In genomic region chr10:130444776-130445175, GRCm38 (mm10) we compare ENCODE assay signal across 24 mouse cellular contexts. TPM values are rescaled to one million over a fixed set of nuclear protein-coding genes. Genes with fewer than 3 reads are reported as not detected.
DNase-seq lines count a peak whose midpoint lies in the region; ATAC-seq and TF ChIP-seq lines count a peak whose summit lies in the region.
"Had no signal": no experiment of that assay in that cellular context is flagged by ENCODE, and none has a peak within 500 bp of the region (broad histone marks: within the 10 kb centered on the region; RNA-seq: fewer than 3 reads in every experiment).

No protein-coding gene starts in this region.

- H3K36me3 ChIP-seq in forebrain, embryonic 11.5 days (ENCODE audit: control insufficient read depth, insufficient read depth, low read length) = no peaks in the 10 kb centered on the region
- H3K36me3 ChIP-seq in forebrain, embryonic 12.5 days (replicated peaks) = no peaks in the 10 kb centered on the region
- no peaks in the 10 kb centered on the region for H3K36me3 ChIP-seq in limb, embryonic 11.5 days (ENCODE audit: control insufficient read depth, insufficient read depth, low read length)
- no peaks in the 10 kb centered on the region for H3K36me3 ChIP-seq in limb, embryonic 10.5 days
- no peaks in the 10 kb centered on the region for H3K36me3 ChIP-seq in E14TG2a.4 (ENCODE audit: insufficient read depth, low read length)
- no peaks in the 10 kb centered on the region for H3K36me3 ChIP-seq in liver, embryonic 11.5 days (ENCODE audit: control insufficient read depth, insufficient read depth, low read length)
- H3K36me3 ChIP-seq: forebrain, embryonic 10.5 days; G1E had no signal

- H3K4me2 ChIP-seq in forebrain, embryonic 11.5 days (ENCODE audit: low read depth, low read length, severe bottlenecking) = no peak overlapping the region
- H3K4me2 ChIP-seq in forebrain, embryonic 12.5 days = no peak overlapping the region
- H3K4me2 ChIP-seq in limb, embryonic 11.5 days (ENCODE audit: low read depth, severe bottlenecking) = no peak overlapping the region
- no peak overlapping the region for H3K4me2 ChIP-seq in liver, embryonic 11.5 days

- no peaks in the 10 kb centered on the region for H3K4me1 ChIP-seq in forebrain, embryonic 11.5 days (replicated peaks; ENCODE audit: control insufficient read depth, insufficient read depth, low read length)
- no peaks in the 10 kb centered on the region for H3K4me1 ChIP-seq in forebrain, embryonic 12.5 days
- H3K4me1 ChIP-seq in limb, embryonic 11.5 days (ENCODE audit: control insufficient read depth, insufficient read depth, low read length) = no peaks in the 10 kb centered on the region
- no peaks in the 10 kb centered on the region for H3K4me1 ChIP-seq in limb, embryonic 10.5 days
- no peaks in the 10 kb centered on the region for H3K4me1 ChIP-seq in E14TG2a.4 (replicated peaks; ENCODE audit: low read depth, low read length)
- H3K4me1 ChIP-seq in liver, embryonic 11.5 days (replicated peaks; ENCODE audit: control insufficient read depth, insufficient read depth, low read length) = no peaks in the 10 kb centered on the region
- H3K4me1 ChIP-seq: forebrain, embryonic 10.5 days had no signal

- no peak overlapping the region for H3K9ac ChIP-seq in forebrain, embryonic 11.5 days (ENCODE audit: low read length)
- no peak overlapping the region for H3K9ac ChIP-seq in forebrain, embryonic 12.5 days
- no peak overlapping the region for H3K9ac ChIP-seq in limb, embryonic 11.5 days (ENCODE audit: low read length)
- H3K9ac ChIP-seq in liver, embryonic 11.5 days (ENCODE audit: low read depth, low read length) = no peak overlapping the region
- H3K9ac ChIP-seq: liver, embryonic 14.5 days had no signal

- H3K27me3 ChIP-seq in forebrain, embryonic 11.5 days (ENCODE audit: control insufficient read depth, insufficient read depth, low read length) = no peaks in the 10 kb centered on the region
- H3K27me3 ChIP-seq in forebrain, embryonic 12.5 days = no peaks in the 10 kb centered on the region
- H3K27me3 ChIP-seq in limb, embryonic 11.5 days (ENCODE audit: control insufficient read depth, insufficient read depth, low read length) = no peaks in the 10 kb centered on the region
- no peaks in the 10 kb centered on the region for H3K27me3 ChIP-seq in limb, embryonic 10.5 days (ENCODE audit: low read depth, poor library complexity, severe bottlenecking)
- H3K27me3 ChIP-seq in E14TG2a.4 (ENCODE audit: insufficient read depth, low read length) = no peaks in the 10 kb centered on the region; the same call in 1 of the 2 replicates
- H3K27me3 ChIP-seq in liver, embryonic 11.5 days (replicated peaks; ENCODE audit: control insufficient read depth, insufficient read depth, low read length) = no peaks in the 10 kb centered on the region

- WGBS in forebrain, embryonic 11.5 days = 93% methylated on average over 21 of the region's 21 CpGs
- 91% methylated on average over 21 of the region's 21 CpGs for WGBS in forebrain, embryonic 12.5 days
- 89% methylated on average over 21 of the region's 21 CpGs for WGBS in limb, embryonic 11.5 days
- 90% methylated on average over 21 of the region's 21 CpGs for WGBS in limb, embryonic 10.5 days
- 82% methylated on average over 21 of the region's 21 CpGs for WGBS in liver, embryonic 11.5 days

- no peak for DNase-seq in forebrain, embryonic 11.5 days (ENCODE audit: low spot score)
- DNase-seq in limb, embryonic 11.5 days (ENCODE audit: low spot score) = no peak
- no peak for DNase-seq in limb, embryonic 10.5 days (ENCODE audit: low spot score)
- no peak for DNase-seq in liver, embryonic 11.5 days (ENCODE audit: low spot score)
- DNase-seq in embryo, embryonic 11 days = no peak
- DNase-seq: B cell, adult 2 months; cerebellum, adult 11-12 months; gastrocnemius, postnatal 25 days; heart, postnatal 10 days; kidney, adult 18-20 months; right cerebral cortex, postnatal 4 days had no signal

- H3K4me3 ChIP-seq in forebrain, embryonic 11.5 days (ENCODE audit: low read depth, low read length) = no peak overlapping the region
- no peak overlapping the region for H3K4me3 ChIP-seq in forebrain, embryonic 12.5 days (replicated peaks)
- H3K4me3 ChIP-seq in limb, embryonic 11.5 days (ENCODE audit: low read depth, low read length) = no peak overlapping the region
- no peak overlapping the region for H3K4me3 ChIP-seq in limb, embryonic 10.5 days
- H3K4me3 ChIP-seq in E14TG2a.4 (replicated peaks; ENCODE audit: low read length) = peak overlapping the region; percentile 65
- H3K4me3 ChIP-seq in liver, embryonic 11.5 days (ENCODE audit: low read depth, low read length) = no peak overlapping the region
- H3K4me3 ChIP-seq: forebrain, embryonic 10.5 days had no signal

- no peak overlapping the region for H3K27ac ChIP-seq in forebrain, embryonic 11.5 days (ENCODE audit: low read depth, low read length)
- H3K27ac ChIP-seq in forebrain, embryonic 12.5 days = no peak overlapping the region
- no peak overlapping the region for H3K27ac ChIP-seq in limb, embryonic 11.5 days (replicated peaks; ENCODE audit: low read depth, low read length)
- no peak overlapping the region for H3K27ac ChIP-seq in limb, embryonic 10.5 days
- H3K27ac ChIP-seq in liver, embryonic 11.5 days (ENCODE audit: low read depth, low read length) = no peak overlapping the region
- H3K27ac ChIP-seq: forebrain, embryonic 10.5 days; liver, embryonic 14.5 days had no signal

- TF ChIP-seq CTCF in E14TG2a.4 (conservative IDR thresholded peaks at IDR 0.05; ENCODE audit: low read length) = no peak

- ATAC-seq in forebrain, embryonic 11.5 days (replicated peaks; ENCODE audit: low FRiP score) = peak; percentile 67
- ATAC-seq in forebrain, embryonic 12.5 days (ENCODE audit: low FRiP score) = no peak
- ATAC-seq in limb, embryonic 11.5 days (ENCODE audit: insufficient number of reproducible peaks, low FRiP score, low TSS enrichment, low read depth) = 0 out of 2 replicates have a peak, but pooled peaks have one; percentile 28
- peak; percentile 31; the same call in 1 of the 2 replicates for ATAC-seq in liver, embryonic 11.5 days (replicated peaks; ENCODE audit: low FRiP score)
- no peak; the same call in 1 of the 2 replicates for ATAC-seq in erythroblast, adult 5-6 weeks (replicated peaks; ENCODE audit: low FRiP score, poor library complexity, severe bottlenecking)
- ATAC-seq: hindbrain, embryonic 16.5 days; lung, postnatal 0 days had no signal

- H3K9me3 ChIP-seq in forebrain, embryonic 11.5 days (ENCODE audit: control insufficient read depth, low read length) = no peaks in the 10 kb centered on the region
- H3K9me3 ChIP-seq in forebrain, embryonic 12.5 days = no peaks in the 10 kb centered on the region
- no peaks in the 10 kb centered on the region for H3K9me3 ChIP-seq in limb, embryonic 11.5 days (ENCODE audit: control insufficient read depth, low read length)
- H3K9me3 ChIP-seq in limb, embryonic 10.5 days (replicated peaks) = no peaks in the 10 kb centered on the region
- peaks cover 4% of the 10 kb centered on the region; the same call in 1 of the 2 replicates for H3K9me3 ChIP-seq in E14TG2a.4 (ENCODE audit: low read length)
- no peaks in the 10 kb centered on the region for H3K9me3 ChIP-seq in liver, embryonic 11.5 days (ENCODE audit: control insufficient read depth, low read length)
- H3K9me3 ChIP-seq: forebrain, embryonic 10.5 days had no signal

RNA-seq across cellular contexts. Expression of gene Vmn2r86, which starts 11.1 kb away (rescaled TPM):
- 0.03 TPM in 1 of 2 replicates, not detected in the other for polyA plus RNA-seq in forebrain, embryonic 11.5 days (2014; fragmentation: Nextera tagmentation; extraction: Ambion mirVana)
- polyA plus RNA-seq in forebrain, embryonic 12.5 days (2016; fragmentation: Nextera tagmentation; extraction: Ambion mirVana) = 0.03 TPM in 1 of 2 replicates, not detected in the other
- polyA plus RNA-seq in limb, embryonic 11.5 days (2014; fragmentation: Nextera tagmentation; extraction: Ambion mirVana) = not detected in 2 replicates
- polyA plus RNA-seq in limb, embryonic 10.5 days (2016; fragmentation: Nextera tagmentation; extraction: Ambion mirVana) = not detected in 2 replicates
- polyA plus RNA-seq in liver, embryonic 11.5 days (2014; fragmentation: Nextera tagmentation; extraction: Ambion mirVana) = not detected in 2 replicates
- not detected in 2 replicates for total RNA-seq in erythroblast, adult 5-6 weeks (2015; ENCODE audit: low replicate concordance)
- total RNA-seq in erythroblast, adult 5-6 weeks (2017; ENCODE audit: low replicate concordance) = not detected in 2 replicates
- total RNA-seq: adrenal gland, adult 18-20 months; common myeloid progenitor, adult 5-6 weeks; gastrocnemius, postnatal 25 days; heart, postnatal 10 days; neutrophil, adult 5-6 weeks had no signal
- polyA plus RNA-seq: embryonic facial prominence, embryonic 14.5 days; forebrain, embryonic 10.5 days; G1E; liver, embryonic 14.5 days; lung, postnatal 0 days; urinary bladder, adult 2 months had no signal

RNA-seq across cellular contexts. Expression of gene Vmn2r85, which starts 15.3 kb away (rescaled TPM):
- polyA plus RNA-seq in forebrain, embryonic 11.5 days (2014; fragmentation: Nextera tagmentation; extraction: Ambion mirVana) = not detected in 2 replicates
- not detected in 2 replicates for polyA plus RNA-seq in forebrain, embryonic 12.5 days (2016; fragmentation: Nextera tagmentation; extraction: Ambion mirVana)
- polyA plus RNA-seq in limb, embryonic 11.5 days (2014; fragmentation: Nextera tagmentation; extraction: Ambion mirVana) = not detected in 2 replicates
- not detected in 2 replicates for polyA plus RNA-seq in limb, embryonic 10.5 days (2016; fragmentation: Nextera tagmentation; extraction: Ambion mirVana)
- polyA plus RNA-seq in liver, embryonic 11.5 days (2014; fragmentation: Nextera tagmentation; extraction: Ambion mirVana) = not detected in 2 replicates
- total RNA-seq in erythroblast, adult 5-6 weeks (2015; ENCODE audit: low replicate concordance) = not detected in 2 replicates
- not detected in 2 replicates for total RNA-seq in erythroblast, adult 5-6 weeks (2017; ENCODE audit: low replicate concordance)
- total RNA-seq: adrenal gland, adult 18-20 months; common myeloid progenitor, adult 5-6 weeks; gastrocnemius, postnatal 25 days; heart, postnatal 10 days; neutrophil, adult 5-6 weeks had no signal
- polyA plus RNA-seq: embryonic facial prominence, embryonic 14.5 days; forebrain, embryonic 10.5 days; G1E; liver, embryonic 14.5 days; lung, postnatal 0 days; urinary bladder, adult 2 months had no signal

RNA-seq across cellular contexts. Expression of gene Vmn2r84, which starts 50.6 kb away (rescaled TPM):
- 0.01 TPM in 1 of 2 replicates, not detected in the other for polyA plus RNA-seq in forebrain, embryonic 11.5 days (2014; fragmentation: Nextera tagmentation; extraction: Ambion mirVana)
- polyA plus RNA-seq in forebrain, embryonic 12.5 days (2016; fragmentation: Nextera tagmentation; extraction: Ambion mirVana) = not detected in 2 replicates
- polyA plus RNA-seq in limb, embryonic 11.5 days (2014; fragmentation: Nextera tagmentation; extraction: Ambion mirVana) = not detected in 2 replicates
- not detected in 2 replicates for polyA plus RNA-seq in limb, embryonic 10.5 days (2016; fragmentation: Nextera tagmentation; extraction: Ambion mirVana)
- polyA plus RNA-seq in liver, embryonic 11.5 days (2014; fragmentation: Nextera tagmentation; extraction: Ambion mirVana) = not detected in 2 replicates
- not detected in 2 replicates for total RNA-seq in erythroblast, adult 5-6 weeks (2015; ENCODE audit: low replicate concordance)
- 0.17 TPM in 1 of 2 replicates, not detected in the other for total RNA-seq in erythroblast, adult 5-6 weeks (2017; ENCODE audit: low replicate concordance)
- total RNA-seq: adrenal gland, adult 18-20 months; gastrocnemius, postnatal 25 days; heart, postnatal 10 days had no signal
- polyA plus RNA-seq: embryonic facial prominence, embryonic 14.5 days; forebrain, embryonic 10.5 days; G1E; lung, postnatal 0 days; urinary bladder, adult 2 months had no signal

RNA-seq across cellular contexts. Expression of gene Vmn2r87, which starts 52.4 kb away (rescaled TPM):
- polyA plus RNA-seq in forebrain, embryonic 11.5 days (2014; fragmentation: Nextera tagmentation; extraction: Ambion mirVana) = not detected in 2 replicates
- polyA plus RNA-seq in forebrain, embryonic 12.5 days (2016; fragmentation: Nextera tagmentation; extraction: Ambion mirVana) = 0.05 and 0.10 TPM in 2 replicates
- polyA plus RNA-seq in limb, embryonic 11.5 days (2014; fragmentation: Nextera tagmentation; extraction: Ambion mirVana) = not detected in 2 replicates
- not detected in 2 replicates for polyA plus RNA-seq in limb, embryonic 10.5 days (2016; fragmentation: Nextera tagmentation; extraction: Ambion mirVana)
- not detected in 2 replicates for polyA plus RNA-seq in liver, embryonic 11.5 days (2014; fragmentation: Nextera tagmentation; extraction: Ambion mirVana)
- total RNA-seq in erythroblast, adult 5-6 weeks (2015; ENCODE audit: low replicate concordance) = not detected in 2 replicates
- not detected in 2 replicates for total RNA-seq in erythroblast, adult 5-6 weeks (2017; ENCODE audit: low replicate concordance)
- total RNA-seq: adrenal gland, adult 18-20 months; common myeloid progenitor, adult 5-6 weeks; gastrocnemius, postnatal 25 days; heart, postnatal 10 days; neutrophil, adult 5-6 weeks had no signal
- polyA plus RNA-seq: G1E; liver, embryonic 14.5 days; lung, postnatal 0 days had no signal

Comparison
In these comparisons a context has a peak if more than half of its experiments do, and no peak if none do; other contexts are left out.
1. ATAC-seq: peak in forebrain, embryonic 11.5 days (single experiment), limb, embryonic 11.5 days (single experiment) and liver, embryonic 11.5 days (single experiment); none in forebrain, embryonic 12.5 days (single experiment) and erythroblast, adult 5-6 weeks (single experiment).